Mouse (Mus musculus): ENCODE measurements around the gene Osgep. TPM values are rescaled to one million over a fixed set of nuclear protein-coding genes. Genes with fewer than 3 reads are reported as not detected.

Gene Osgep
- polyA plus RNA-seq, 1 experiment from 2014 or later: 107 TPM

DNA sequence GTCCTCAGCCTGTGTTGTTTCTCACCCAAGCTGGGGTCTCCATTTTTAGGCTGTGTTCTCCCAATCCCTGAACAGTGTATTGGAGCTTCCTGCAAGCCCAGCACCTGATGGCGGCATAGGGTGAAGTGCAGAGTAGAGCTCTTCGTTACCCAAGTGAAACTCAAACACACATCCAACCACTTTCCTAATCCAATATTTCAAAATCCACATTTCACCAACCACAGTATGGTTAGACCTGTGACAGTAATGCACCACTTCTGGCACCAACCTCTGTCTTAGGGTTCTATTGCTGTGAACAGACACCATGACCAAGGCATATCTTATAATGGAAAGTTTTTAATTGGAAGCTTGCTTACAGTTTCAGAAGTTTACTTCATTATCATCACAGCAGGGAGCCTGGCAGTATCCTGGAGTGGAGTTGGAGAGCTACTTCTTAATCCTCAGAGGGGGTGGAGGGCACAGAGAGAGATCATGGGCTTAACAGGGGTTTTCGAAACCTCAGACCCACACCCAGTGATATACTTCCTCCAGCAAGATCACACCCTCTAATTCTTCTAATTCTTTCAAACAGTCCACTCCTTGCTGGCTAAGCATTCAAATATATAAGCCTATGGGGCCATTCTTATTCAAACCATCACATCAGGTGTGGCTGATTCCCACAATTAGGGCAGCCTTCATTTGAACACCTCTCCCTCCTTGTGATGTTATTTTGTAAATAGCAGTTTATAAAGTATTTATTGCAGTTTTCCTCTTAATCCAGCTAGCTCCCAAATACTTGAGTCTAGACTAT, 13.6 kb upstream of the Osgep start:
- Histone ChIP-seq H3K9me3 (ENCODE audit: control insufficient read depth, low read length) (no peaks in the 10 kb centered on the region), H3K4me3 (replicated peaks; ENCODE audit: low read length) (no peak overlapping the region), H3K4me2 (replicated peaks) (no peak overlapping the region), H3K4me1 (replicated peaks; ENCODE audit: control insufficient read depth, insufficient read depth, low read length) (no peaks in the 10 kb centered on the region), H3K36me3 (replicated peaks; ENCODE audit: control insufficient read depth, insufficient read depth) (no peaks in the 10 kb centered on the region), H3K27ac (no peak overlapping the region), H3K27me3 (ENCODE audit: control insufficient read depth, insufficient read depth, low read length) (no peaks in the 10 kb centered on the region), H3K9ac (no peak overlapping the region)
- DNase-seq (ENCODE audit: low spot score) (no peak), ATAC-seq (ENCODE audit: low FRiP score) (no peak)
- 87% methylated on average over 3 of the region's 3 CpGs for WGBS

DNA sequence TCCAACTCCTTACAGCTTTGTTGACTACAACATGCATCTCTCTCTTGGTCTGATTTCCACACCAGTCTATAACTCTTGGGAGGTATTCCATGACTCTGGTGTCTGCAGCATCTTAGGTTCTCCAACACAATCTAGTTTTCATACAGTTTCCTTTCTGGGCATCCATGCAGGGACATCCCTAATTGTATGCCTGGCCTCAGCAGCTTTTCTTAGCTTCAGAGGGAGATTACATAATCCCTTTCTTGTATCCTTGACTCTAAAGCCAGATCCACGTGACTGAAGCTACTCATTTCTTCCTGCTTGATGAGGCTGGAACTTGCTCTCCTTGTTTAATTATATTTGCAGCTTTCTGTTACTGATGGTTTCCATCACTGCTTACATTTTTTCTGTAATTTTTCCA, 12.0 kb upstream of the Osgep start:
- Histone ChIP-seq H3K27ac (no peak overlapping the region), H3K36me3 (replicated peaks; ENCODE audit: control insufficient read depth, insufficient read depth) (no peaks in the 10 kb centered on the region), H3K4me1 (replicated peaks; ENCODE audit: control insufficient read depth, insufficient read depth, low read length) (peaks cover 3% of the 10 kb centered on the region; the same call in 1 of the 2 replicates), H3K4me2 (replicated peaks) (no peak overlapping the region), H3K27me3 (ENCODE audit: control insufficient read depth, insufficient read depth, low read length) (no peaks in the 10 kb centered on the region), H3K9ac (no peak overlapping the region), H3K4me3 (replicated peaks; ENCODE audit: low read length) (no peak overlapping the region), H3K9me3 (ENCODE audit: control insufficient read depth, low read length) (no peaks in the 10 kb centered on the region)
- DNase-seq (ENCODE audit: low spot score): no peak
- no peak for ATAC-seq (ENCODE audit: low FRiP score)
- WGBS: 76% methylated on average over 1 of the region's 1 CpGs

DNA sequence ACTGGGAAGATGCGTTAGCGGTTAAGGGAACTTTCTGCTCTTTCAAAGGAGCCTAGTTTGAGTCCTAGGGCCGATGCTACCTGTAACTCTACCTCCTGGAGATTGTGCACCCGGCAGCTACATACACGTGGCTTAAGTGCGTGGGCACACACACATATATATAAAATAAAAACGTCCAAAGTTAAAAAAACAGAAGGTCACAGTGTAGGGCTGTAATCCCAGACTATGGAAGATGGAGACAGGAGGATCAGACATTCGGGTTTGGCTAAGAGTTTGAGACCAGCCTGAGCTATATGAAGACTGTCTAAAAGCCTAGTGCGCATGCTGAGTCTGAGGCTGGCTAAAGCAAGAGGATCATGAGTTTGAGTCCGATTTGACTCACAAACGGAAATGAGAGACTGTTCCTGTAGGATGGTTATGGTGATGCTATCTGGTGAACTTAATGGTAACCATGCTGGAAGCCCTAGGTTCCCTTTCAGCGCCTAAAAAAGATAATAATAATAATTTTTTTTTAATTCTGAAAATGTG, 6.9 kb upstream of the Osgep start:
- peak overlapping the region; percentile 65 for H3K4me2 ChIP-seq (replicated peaks)
- DNase-seq (ENCODE audit: low spot score) (no peak), ATAC-seq (ENCODE audit: low FRiP score) (no peak)
- H3K36me3 ChIP-seq (replicated peaks; ENCODE audit: control insufficient read depth, insufficient read depth): peaks cover 28% of the 10 kb centered on the region
- H3K27ac ChIP-seq: peak overlapping the region; percentile 85
- peak overlapping the region; percentile 90 for H3K4me3 ChIP-seq (replicated peaks; ENCODE audit: low read length)
- peaks cover 17% of the 10 kb centered on the region; the same call in 1 of the 2 replicates for H3K4me1 ChIP-seq (replicated peaks; ENCODE audit: control insufficient read depth, insufficient read depth, low read length)
- H3K27me3 ChIP-seq (ENCODE audit: control insufficient read depth, insufficient read depth, low read length): no peaks in the 10 kb centered on the region
- 10% methylated on average over 12 of the region's 12 CpGs for WGBS
- no peaks in the 10 kb centered on the region for H3K9me3 ChIP-seq (ENCODE audit: control insufficient read depth, low read length)
- peak overlapping the region; percentile 59 for H3K9ac ChIP-seq

DNA sequence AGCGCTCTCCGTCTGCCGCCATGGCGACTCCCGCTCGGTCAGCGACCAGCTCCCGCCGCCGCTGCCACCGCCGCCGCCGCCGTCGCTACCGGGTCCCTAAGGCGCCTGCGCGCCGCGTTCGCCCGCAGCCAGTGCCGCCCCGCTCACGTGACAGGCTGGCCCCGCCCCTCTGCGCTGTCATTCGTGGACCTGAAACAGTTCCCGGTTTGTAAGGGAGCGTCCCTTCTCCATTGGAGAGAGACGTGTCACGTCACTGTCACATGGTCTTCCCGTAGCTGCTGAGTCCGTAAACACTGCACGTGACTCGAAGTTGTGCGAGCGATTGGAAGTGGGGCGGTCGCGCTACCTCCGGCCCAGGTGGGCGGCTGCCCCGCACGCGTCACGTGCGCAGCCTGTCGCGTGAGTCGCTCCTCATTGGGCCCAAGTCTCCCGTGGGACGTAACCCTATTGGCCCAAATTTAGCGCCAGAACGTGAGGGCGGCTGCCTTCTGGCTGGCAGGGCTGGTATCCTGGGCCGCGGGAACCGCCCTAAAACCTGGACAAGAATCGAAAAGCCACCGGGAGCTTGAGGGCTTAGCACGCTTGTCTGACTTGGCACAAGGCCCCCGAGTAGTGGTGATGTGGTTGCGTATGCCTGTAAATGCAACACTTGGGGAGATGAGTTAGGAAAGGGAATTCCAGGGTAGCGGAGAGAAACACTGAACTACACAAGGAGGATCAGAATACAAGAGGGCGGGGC, 6.2 kb upstream of the Osgep start, which contains the start of the genes Pip4p1 and Pnp:
Gene Pip4p1, minus strand, starts transcription at position 103 of the 739 bp plus-strand sequence.
Gene Pnp, plus strand, starts transcription at position 329 of the 739 bp plus-strand sequence.
- Histone ChIP-seq H3K9ac (peak within 1 kb of the TSS; percentile 100), H3K9me3 (ENCODE audit: control insufficient read depth, low read length) (no peaks in the 10 kb centered on the region), H3K4me1 (replicated peaks; ENCODE audit: control insufficient read depth, insufficient read depth, low read length) (peaks cover 23% of the 10 kb centered on the region), H3K4me3 (replicated peaks; ENCODE audit: low read length) (peak within 1 kb of the TSS; percentile 90), H3K36me3 (replicated peaks; ENCODE audit: control insufficient read depth, insufficient read depth) (peaks cover 35% of the 10 kb centered on the region), H3K27me3 (ENCODE audit: control insufficient read depth, insufficient read depth, low read length) (no peaks in the 10 kb centered on the region), H3K27ac (peak within 1 kb of the TSS; percentile 87), H3K4me2 (replicated peaks) (peak within 1 kb of the TSS; percentile 95)
- WGBS: under 1% methylated on average over 67 of the region's 68 CpGs
- DNase-seq (ENCODE audit: low spot score) (peak; percentile 98), ATAC-seq (ENCODE audit: low FRiP score) (peak; percentile 100)

DNA sequence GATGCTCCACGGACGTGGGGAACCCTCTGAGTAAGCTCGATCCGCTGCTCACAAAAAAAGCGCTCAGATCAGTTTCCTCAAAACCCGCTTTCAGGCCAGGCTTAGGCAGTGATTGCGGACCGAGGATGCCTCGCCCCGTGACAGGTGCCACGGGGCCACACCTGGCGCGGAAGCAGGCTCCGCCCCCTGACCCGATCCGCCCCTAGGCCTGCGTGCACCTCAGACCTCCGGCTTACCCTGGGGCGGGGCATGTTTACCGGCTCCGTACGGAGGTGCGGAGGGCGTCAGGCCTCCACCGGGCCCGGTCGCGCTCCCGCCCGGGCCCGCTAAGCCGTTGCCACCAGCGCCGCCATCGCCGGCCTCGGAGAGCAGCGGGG, 5.7 kb upstream of the Osgep start:
- Histone ChIP-seq H3K27me3 (ENCODE audit: control insufficient read depth, insufficient read depth, low read length) (no peaks in the 10 kb centered on the region), H3K27ac (peak overlapping the region; percentile 87), H3K4me2 (replicated peaks) (peak overlapping the region; percentile 95), H3K9ac (peak overlapping the region; percentile 100), H3K36me3 (replicated peaks; ENCODE audit: control insufficient read depth, insufficient read depth) (peaks cover 36% of the 10 kb centered on the region), H3K9me3 (ENCODE audit: control insufficient read depth, low read length) (no peaks in the 10 kb centered on the region), H3K4me3 (replicated peaks; ENCODE audit: low read length) (peak overlapping the region; percentile 90), H3K4me1 (replicated peaks; ENCODE audit: control insufficient read depth, insufficient read depth, low read length) (peaks cover 29% of the 10 kb centered on the region)
- under 1% methylated on average over 35 of the region's 38 CpGs for WGBS
- DNase-seq (ENCODE audit: low spot score): peak; percentile 26
- peak; percentile 49 for ATAC-seq (ENCODE audit: low FRiP score)

DNA sequence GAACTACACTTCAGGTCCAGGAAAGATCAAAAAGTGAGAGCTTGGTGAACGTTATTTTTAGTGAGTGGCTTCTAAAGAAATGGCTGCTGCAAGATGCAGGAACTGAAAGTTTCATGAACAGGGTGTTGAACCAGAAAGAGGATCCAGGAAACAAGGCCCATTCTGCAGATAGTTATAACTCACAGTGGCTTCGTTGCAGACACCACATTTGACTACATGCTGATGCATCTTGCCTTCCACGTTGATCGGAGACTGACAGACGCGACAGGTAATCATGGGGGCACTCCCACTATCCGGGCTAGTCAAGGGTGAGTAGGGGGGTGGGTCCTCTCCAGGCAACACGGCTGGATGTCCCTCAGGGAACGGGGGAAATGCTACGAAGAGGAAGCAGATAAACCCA, 5.3 kb upstream of the Osgep start:
- Histone ChIP-seq H3K4me1 (replicated peaks; ENCODE audit: control insufficient read depth, insufficient read depth, low read length) (peaks cover 29% of the 10 kb centered on the region), H3K27me3 (ENCODE audit: control insufficient read depth, insufficient read depth, low read length) (no peaks in the 10 kb centered on the region), H3K9me3 (ENCODE audit: control insufficient read depth, low read length) (no peaks in the 10 kb centered on the region), H3K4me3 (replicated peaks; ENCODE audit: low read length) (peak overlapping the region; percentile 90), H3K27ac (peak overlapping the region; percentile 87), H3K4me2 (replicated peaks) (peak overlapping the region; percentile 95), H3K9ac (peak overlapping the region; percentile 100), H3K36me3 (replicated peaks; ENCODE audit: control insufficient read depth, insufficient read depth) (peaks cover 36% of the 10 kb centered on the region)
- 22% methylated on average over 10 of the region's 10 CpGs for WGBS
- ATAC-seq (ENCODE audit: low FRiP score) (no peak), DNase-seq (ENCODE audit: low spot score) (no peak)

DNA sequence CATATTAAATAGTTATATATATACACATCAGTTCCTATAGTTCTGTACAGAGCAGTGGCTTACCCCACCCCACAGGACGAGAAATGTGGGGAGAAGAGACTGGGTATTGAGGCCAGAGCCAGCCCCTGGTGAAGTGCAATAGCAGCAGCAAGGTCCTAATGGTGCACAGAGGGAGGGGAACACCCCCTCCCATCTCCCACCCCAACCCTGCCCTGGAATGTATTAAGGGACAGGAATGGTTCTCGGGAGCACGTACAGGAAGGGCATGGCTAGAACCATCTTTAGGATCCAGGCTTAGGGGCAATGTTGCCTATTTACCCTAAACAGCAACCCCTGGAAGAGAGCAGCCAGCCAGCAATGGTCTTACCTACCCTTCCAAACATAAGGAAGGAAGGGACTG, 2.7 kb upstream of the Osgep start:
- peaks cover 36% of the 10 kb centered on the region for H3K4me1 ChIP-seq (replicated peaks; ENCODE audit: control insufficient read depth, insufficient read depth, low read length)
- H3K36me3 ChIP-seq (replicated peaks; ENCODE audit: control insufficient read depth, insufficient read depth): peaks cover 36% of the 10 kb centered on the region
- H3K4me2 ChIP-seq (replicated peaks): 0 out of 2 replicates have a peak overlapping the region, but pooled peaks have one; percentile 15
- H3K4me3 ChIP-seq (replicated peaks; ENCODE audit: low read length): no peak overlapping the region
- H3K9ac ChIP-seq: no peak overlapping the region
- 76% methylated on average over 3 of the region's 3 CpGs for WGBS
- no peaks in the 10 kb centered on the region for H3K9me3 ChIP-seq (ENCODE audit: control insufficient read depth, low read length)
- DNase-seq (ENCODE audit: low spot score): no peak
- H3K27ac ChIP-seq: no peak overlapping the region
- ATAC-seq (ENCODE audit: low FRiP score): no peak
- H3K27me3 ChIP-seq (ENCODE audit: control insufficient read depth, insufficient read depth, low read length): no peaks in the 10 kb centered on the region

DNA sequence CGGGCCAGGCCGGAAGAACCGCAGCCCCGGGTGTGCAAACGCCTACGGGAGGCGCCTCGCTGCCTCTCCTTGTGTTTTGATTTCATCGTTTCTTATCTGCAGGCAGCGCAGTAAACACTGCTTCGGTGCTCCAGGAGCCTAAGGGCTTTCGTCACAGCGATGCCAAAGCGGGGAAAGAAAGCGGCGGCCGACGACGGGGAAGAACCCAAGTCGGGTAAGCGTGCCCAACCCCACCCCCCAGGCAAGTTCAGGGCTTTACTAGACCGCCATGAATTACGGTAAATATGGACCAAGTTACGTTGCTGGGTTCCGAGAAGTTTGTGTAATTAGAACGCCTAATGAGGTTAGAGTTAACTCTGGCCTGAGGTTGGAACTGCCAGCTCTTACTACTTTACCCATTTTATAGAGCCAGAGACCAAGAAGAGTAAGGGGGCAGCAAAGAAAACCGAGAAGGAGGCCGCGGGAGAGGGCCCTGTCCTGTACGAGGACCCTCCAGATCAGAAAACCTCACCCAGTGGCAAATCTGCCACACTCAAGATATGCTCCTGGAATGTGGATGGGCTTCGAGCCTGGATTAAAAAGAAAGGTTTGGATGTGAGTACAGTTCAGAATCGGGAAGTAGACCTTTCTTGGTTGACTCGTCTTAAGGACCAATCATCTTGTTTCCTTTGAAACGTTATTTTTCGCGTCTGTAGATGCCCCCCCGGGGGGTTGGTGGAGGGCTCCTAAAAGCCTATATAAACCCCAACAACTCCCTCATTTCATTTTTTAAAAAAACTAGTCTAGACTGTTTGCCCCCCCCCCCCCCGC, 623 bp upstream of the Osgep start:
- ATAC-seq (ENCODE audit: low FRiP score) (no peak), DNase-seq (ENCODE audit: low spot score) (no peak)
- H3K9ac ChIP-seq: peak overlapping the region; percentile 71
- peak overlapping the region; percentile 90 for H3K4me2 ChIP-seq (replicated peaks)
- peak overlapping the region; percentile 64 for H3K4me3 ChIP-seq (replicated peaks; ENCODE audit: low read length)
- peaks cover 37% of the 10 kb centered on the region for H3K36me3 ChIP-seq (replicated peaks; ENCODE audit: control insufficient read depth, insufficient read depth)
- H3K4me1 ChIP-seq (replicated peaks; ENCODE audit: control insufficient read depth, insufficient read depth, low read length): peaks cover 31% of the 10 kb centered on the region
- H3K27ac ChIP-seq: peak overlapping the region; percentile 86
- WGBS: 1% methylated on average over 38 of the region's 38 CpGs
- H3K27me3 ChIP-seq (ENCODE audit: control insufficient read depth, insufficient read depth, low read length): no peaks in the 10 kb centered on the region
- no peaks in the 10 kb centered on the region for H3K9me3 ChIP-seq (ENCODE audit: control insufficient read depth, low read length)

All from hindbrain, embryonic 14.5 days (tissue).